Mouse (Mus musculus) liver, embryonic 14.5 days (tissue): ENCODE results near the gene Camkk2. TPM values are rescaled to one million over a fixed set of nuclear protein-coding genes. Genes with fewer than 3 reads are reported as not detected.

Experiments used
- ATAC-seq: fragments of 200-750 bp; cut with Nextera tagmentation; 2 replicates; pipeline ENCODE4 v1.8.0; 2017; ENCODE audit warnings: moderate number of reproducible peaks, mild to moderate bottlenecking, moderate library complexity; ENCODE audit not compliant: insufficient read depth
- DNase-seq, 3 experiments: peaks; one replicate each; pipeline ENCODE4 v3.0.0-alpha.2; 2012 to 2013; ENCODE audit warnings: low read depth in 3 of 3, low spot score in 3 of 3
- H3K27ac ChIP-seq: fragments of 300-500 bp; sonication (generic); 2 replicates; pipeline ENCODE4 v1.5.1; 2014; ENCODE audit warnings: moderate library complexity, mild to moderate bottlenecking, control low read depth, inconsistent platforms
- H3K27me3 ChIP-seq: fragments of 300-500 bp; sonication (generic); 2 replicates; pipeline ENCODE4 v1.6.1; 2014; ENCODE audit warnings: mild to moderate bottlenecking, low read length, moderate library complexity; ENCODE audit not compliant: control insufficient read depth, insufficient read depth
- H3K36me3 ChIP-seq: fragments of 300-500 bp; sonication (generic); replicated peaks from 2 replicates; pipeline ENCODE4 v1.6.1; 2014; ENCODE audit warnings: low read depth; ENCODE audit not compliant: control insufficient read depth, insufficient read depth
- H3K4me1 ChIP-seq, 2 experiments: fragments of 200-500 bp in 1 of 2; fragments of 300-500 bp in 1 of 2; sonication (generic) in 1 of 2; replicated peaks; 2 replicates each; pipeline ENCODE4 v1.6.1; 2012 to 2014; ENCODE audit warnings: antibody characterized with exemption in 1 of 2, inconsistent platforms in 1 of 2, low read length in 1 of 2; ENCODE audit not compliant: control insufficient read depth in 2 of 2, insufficient read depth in 2 of 2
- H3K4me2 ChIP-seq: fragments of 300-500 bp; sonication (generic); 2 replicates; pipeline ENCODE4 v1.6.1; 2014; ENCODE audit warnings: low read depth, mild to moderate bottlenecking, control low read depth, moderate library complexity
- H3K4me3 ChIP-seq, 2 experiments: fragments of 200-500 bp in 1 of 2; fragments of 300-500 bp in 1 of 2; sonication (generic) in 1 of 2; 2 replicates each; pipeline ENCODE4 v1.5.1; 2012 to 2014; ENCODE audit warnings: low read depth in 2 of 2, low read length in 2 of 2, mild to moderate bottlenecking in 2 of 2, control low read depth in 1 of 2, inconsistent platforms in 1 of 2, moderate library complexity in 1 of 2; ENCODE audit not compliant: insufficient read depth in 1 of 2
- H3K9ac ChIP-seq: fragments of 300-500 bp; sonication (generic); replicated peaks from 2 replicates; pipeline ENCODE4 v1.6.1; 2014; ENCODE audit warnings: mild to moderate bottlenecking, control low read depth, moderate library complexity
- H3K9me3 ChIP-seq: fragments of 300-500 bp; sonication (generic); 2 replicates; pipeline ENCODE4 v1.6.1; 2016; ENCODE audit warnings: low read length, mixed read lengths; ENCODE audit not compliant: control insufficient read depth
- CTCF ChIP-seq: IDR thresholded peaks from 2 replicates; pipeline ENCODE4 v1.5.1; 2016; ENCODE audit warnings: antibody characterized with exemption, low read depth, control low read depth
- EP300 ChIP-seq: IDR thresholded peaks from 2 replicates; pipeline ENCODE4 v1.6.1; 2016; ENCODE audit warnings: antibody characterized with exemption, low read depth
- WGBS: fragments of 180-500 bp; shearing (Covaris S2); extraction: QIAGEN DNeasy Blood & Tissue Kit; methylation state at CpG from one replicate; pipeline ENCODE4 v1.1.7; 2014; ENCODE audit not compliant: insufficient replicate concordance; 5-methylcytosine and 5-hydroxymethylcytosine counted together
- polyA plus RNA-seq, 2 experiments: library from polyadenylated mRNA; depleted of rRNA in 1 of 2; stranded (reverse) in 1 of 2; unstranded in 1 of 2; fragments of >200 nt; fragmentation: Nextera tagmentation in 1 of 2; extraction: Ambion mirVana in 1 of 2; gene quantifications; 2 replicates each; pipeline versions ENCODE4 v1.2.1 to v1.2.3; 2012 to 2014

Camkk2 gene
- polyA plus RNA-seq, 2 experiments, result 5.9 to 6.3 TPM

- Histone ChIP-seq H3K27me3 (no peaks in the 10 kb centered on the region), H3K4me1 (no peaks in the 10 kb centered on the region), H3K36me3 (no peaks in the 10 kb centered on the region), H3K27ac (no peak overlapping the region), H3K9ac (no peak overlapping the region), H3K4me2 (no peak overlapping the region), H3K4me3 (no peak overlapping the region), H3K9me3 (no peaks in the 10 kb centered on the region)
- 18% methylated on average over 7 of the region's 7 CpGs for WGBS
- TF ChIP-seq CTCF, result peak; percentile 85
- TF ChIP-seq EP300, result no peak
- ATAC-seq (no peak), DNase-seq (peak; percentile 50 to 62 (median 55))
Observed at GRCm38 (mm10) chr5:122726068-122726467, 53.1 kb downstream of the Camkk2 start.

- WGBS, result 78% methylated on average over 13 of the region's 13 CpGs
- Histone ChIP-seq H3K9me3 (no peaks in the 10 kb centered on the region), H3K4me1 (no peaks in the 10 kb centered on the region), H3K27me3 (no peaks in the 10 kb centered on the region), H3K27ac (no peak overlapping the region), H3K36me3 (no peaks in the 10 kb centered on the region), H3K9ac (no peak overlapping the region), H3K4me2 (no peak overlapping the region), H3K4me3 (no peak overlapping the region)
- TF ChIP-seq CTCF (no peak), EP300 (no peak)
- ATAC-seq, result no peak
- no peak for DNase-seq
Observed at GRCm38 (mm10) chr5:122725453-122725852, 53.8 kb downstream of the Camkk2 start.

GRCm38 (mm10) chr5:122719168-122719567, 60.0 kb downstream of the Camkk2 start:
- no peaks in the 10 kb centered on the region for H3K27me3 ChIP-seq
- no peaks in the 10 kb centered on the region for H3K9me3 ChIP-seq
- TF ChIP-seq EP300 (no peak), CTCF (no peak)
- H3K36me3 ChIP-seq, result no peaks in the 10 kb centered on the region
- no peak overlapping the region for H3K4me3 ChIP-seq
- no peak overlapping the region for H3K27ac ChIP-seq
- no peak for DNase-seq
- no peaks in the 10 kb centered on the region for H3K4me1 ChIP-seq
- WGBS, result 82% methylated on average over 8 of the region's 8 CpGs
- H3K4me2 ChIP-seq, result no peak overlapping the region
- no peak overlapping the region for H3K9ac ChIP-seq
- no peak for ATAC-seq

GRCm38 (mm10) chr5:122718400-122718799, 60.8 kb downstream of the Camkk2 start:
- H3K9me3 ChIP-seq, result no peaks in the 10 kb centered on the region
- no peak overlapping the region for H3K9ac ChIP-seq
- no peak overlapping the region for H3K4me2 ChIP-seq
- DNase-seq (no peak), ATAC-seq (no peak)
- no peaks in the 10 kb centered on the region for H3K27me3 ChIP-seq
- H3K4me1 ChIP-seq, result no peaks in the 10 kb centered on the region
- WGBS, result 69% methylated on average over 7 of the region's 7 CpGs
- H3K27ac ChIP-seq, result no peak overlapping the region
- TF ChIP-seq CTCF, result no peak
- TF ChIP-seq EP300, result no peak
- no peaks in the 10 kb centered on the region for H3K36me3 ChIP-seq
- no peak overlapping the region for H3K4me3 ChIP-seq

GRCm38 (mm10) chr5:122716793-122717192, 62.4 kb downstream of the Camkk2 start:
- DNase-seq, result no peak
- H3K4me1 ChIP-seq, result no peaks in the 10 kb centered on the region
- no peaks in the 10 kb centered on the region for H3K36me3 ChIP-seq
- H3K4me2 ChIP-seq, result no peak overlapping the region
- no peaks in the 10 kb centered on the region for H3K9me3 ChIP-seq
- 79% methylated on average over 2 of the region's 2 CpGs for WGBS
- no peak overlapping the region for H3K4me3 ChIP-seq
- no peak for ATAC-seq
- H3K27me3 ChIP-seq, result no peaks in the 10 kb centered on the region
- H3K27ac ChIP-seq, result no peak overlapping the region
- no peak overlapping the region for H3K9ac ChIP-seq
- TF ChIP-seq CTCF (peak; percentile 49; the same call in 1 of the 2 replicates), EP300 (no peak)

GRCm38 (mm10) chr5:122715723-122716122, 63.5 kb downstream of the Camkk2 start:
- Histone ChIP-seq H3K36me3 (no peaks in the 10 kb centered on the region), H3K27me3 (no peaks in the 10 kb centered on the region), H3K9me3 (no peaks in the 10 kb centered on the region), H3K4me3 (no peak overlapping the region), H3K9ac (no peak overlapping the region), H3K4me2 (no peak overlapping the region), H3K4me1 (no peaks in the 10 kb centered on the region), H3K27ac (no peak overlapping the region)
- ATAC-seq (no peak), DNase-seq (no peak)
- TF ChIP-seq CTCF, result no peak
- TF ChIP-seq EP300, result no peak
- WGBS, result 54% methylated on average over 1 of the region's 1 CpGs
